Mouse (Mus musculus) gastrocnemius, postnatal 14 days (tissue): ENCODE results near the gene Serpina1b. TPM values are rescaled to one million over a fixed set of nuclear protein-coding genes. Genes with fewer than 3 reads are reported as not detected.
"Not testable (repeated sequence)": the region's sequence is repeated elsewhere in the genome, so short reads cannot be mapped to it uniquely, and the experiment has no call there.

Experiments used
- DNase-seq: peaks from one replicate; pipeline ENCODE4 v3.0.0; 2021; ENCODE audit warnings: mixed read lengths
- intact Hi-C: fragments of 180-260 bp; cut with DNase I; formaldehyde crosslinking; loops from one replicate; pipeline ENCODE4 v1.15.1; 2025; ENCODE audit warnings: low total_unique reads
- total RNA-seq, 2 experiments: library from RNA; stranded (reverse); gene quantifications; 2 replicates each; pipeline ENCODE4 v1.2.3; 2021

The Serpina1b gene
- total RNA-seq, 2 experiments from 2014 or later, result 0.29 to 0.53 TPM

DNA sequence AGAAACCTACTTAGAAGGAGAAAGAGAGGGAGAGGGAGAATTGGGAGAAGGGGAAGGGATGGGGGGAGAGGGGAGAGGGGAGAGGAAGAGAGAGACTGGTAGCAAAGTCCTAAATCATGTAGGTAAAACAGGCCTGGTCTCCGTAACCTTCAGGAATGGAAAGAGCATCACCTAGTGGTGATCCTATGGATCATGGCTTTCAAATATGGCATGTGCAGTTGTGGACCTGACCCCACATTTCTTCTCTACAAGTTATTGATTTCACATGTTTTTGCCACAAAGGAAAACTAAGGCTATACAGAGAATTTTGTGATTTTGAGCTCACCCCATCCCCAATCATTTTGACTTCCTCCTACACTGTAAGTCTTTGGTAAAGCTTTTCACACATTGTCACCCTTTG lies 119.8 kb downstream of the Serpina1b start:
- intact Hi-C loops, result no loop called here
- no peak for DNase-seq

DNA sequence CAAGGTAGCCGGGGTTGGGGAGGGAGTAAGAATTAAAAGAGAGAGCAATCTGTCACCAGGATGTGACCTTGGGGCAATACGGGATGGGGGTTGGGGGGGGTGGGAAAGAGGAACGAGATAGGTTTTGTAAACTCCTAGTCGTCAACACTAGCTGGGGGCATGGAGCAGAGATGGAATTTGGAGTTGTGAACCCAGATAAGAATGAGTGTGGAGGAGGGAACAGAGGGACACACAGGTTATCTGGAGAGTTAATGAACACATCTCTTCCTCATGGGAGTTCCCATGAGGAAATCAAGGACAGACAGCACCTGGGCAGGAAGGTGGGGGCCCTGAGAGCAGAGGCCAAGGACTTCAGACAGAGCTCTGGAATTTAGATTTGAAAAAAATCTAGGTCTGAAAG lies 124.1 kb downstream of the Serpina1b start:
- no peak for DNase-seq
- intact Hi-C loops, result no loop called here

DNA sequence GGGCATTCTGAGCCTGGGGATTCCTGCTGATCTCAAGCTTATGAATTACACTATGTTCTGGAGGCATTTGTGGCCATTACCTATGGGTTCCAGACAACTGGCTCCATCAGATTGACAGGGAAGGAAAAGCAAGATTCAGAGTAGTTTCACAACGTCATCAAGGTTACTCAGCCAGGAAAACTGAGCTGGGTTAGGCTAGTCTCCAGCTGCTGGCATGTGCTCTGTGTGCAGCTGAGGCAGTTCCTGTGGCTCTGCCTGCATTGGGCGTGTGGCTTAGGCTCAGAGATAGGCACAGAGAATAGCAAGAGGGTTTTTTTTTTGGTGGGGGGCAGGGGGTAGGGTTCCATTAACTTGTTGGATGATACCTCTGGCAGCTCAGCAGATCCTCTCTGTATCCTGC lies 124.6 kb downstream of the Serpina1b start:
- intact Hi-C loops, result no loop called here
- DNase-seq, result no peak

DNA sequence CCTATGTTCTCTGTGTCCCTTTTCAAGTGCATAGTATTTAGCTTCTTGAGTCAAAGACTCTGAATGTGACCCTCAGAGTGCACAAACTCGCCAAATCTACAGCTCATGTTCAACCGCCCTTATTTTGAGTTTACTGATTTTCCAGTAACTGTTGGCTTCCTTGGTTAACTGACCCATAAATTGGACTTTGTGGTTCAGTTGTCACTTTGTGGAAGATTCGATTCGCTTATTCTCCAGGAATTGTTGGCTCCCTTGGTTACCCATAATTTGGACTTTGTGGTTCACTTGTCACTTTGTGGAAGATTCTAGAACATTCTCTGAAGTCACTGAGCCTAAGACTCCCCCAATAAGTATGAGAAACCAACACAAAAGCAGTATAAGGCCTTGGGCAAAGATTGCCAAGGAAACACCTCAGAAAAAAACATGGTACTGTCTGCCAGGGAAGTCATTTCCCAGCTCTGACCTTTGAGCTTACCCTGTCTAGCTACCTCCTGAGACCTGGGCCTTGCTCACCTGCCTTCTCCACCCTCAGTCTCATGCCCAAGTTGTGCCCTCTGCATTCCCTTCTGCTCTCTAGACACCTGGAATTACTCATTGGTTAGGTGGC lies 129.9 kb downstream of the Serpina1b start:
- intact Hi-C loops, result no loop called here

DNA sequence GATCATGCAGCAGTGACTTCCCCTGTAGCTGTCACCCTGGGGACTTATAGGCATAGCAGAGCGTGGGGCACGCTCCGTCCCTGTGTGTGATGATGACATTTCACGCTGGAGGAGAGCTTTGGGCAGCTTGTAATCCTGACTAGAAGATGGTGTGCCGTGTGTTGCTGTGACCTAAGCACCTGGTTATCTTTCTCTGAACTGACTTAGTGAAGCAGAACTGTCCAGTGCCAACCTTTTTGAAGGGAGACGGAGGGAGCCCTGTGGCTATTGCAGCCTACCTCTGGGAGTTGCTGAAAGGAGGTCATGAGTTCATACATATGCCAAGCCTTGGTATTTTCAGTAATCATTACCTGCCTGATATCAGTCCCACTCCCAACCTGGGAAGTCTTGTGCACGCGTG lies 134.7 kb downstream of the Serpina1b start, which contains the start of gene Serpina1f:
TSS of gene Serpina1f (minus strand) at position 101 of the 400 bp plus-strand sequence.
- DNase-seq, result no peak
- intact Hi-C loops, result no loop called here

More for the DNA sequence above, 129.9 kb downstream of the Serpina1b start:
- no peak for DNase-seq

DNA sequence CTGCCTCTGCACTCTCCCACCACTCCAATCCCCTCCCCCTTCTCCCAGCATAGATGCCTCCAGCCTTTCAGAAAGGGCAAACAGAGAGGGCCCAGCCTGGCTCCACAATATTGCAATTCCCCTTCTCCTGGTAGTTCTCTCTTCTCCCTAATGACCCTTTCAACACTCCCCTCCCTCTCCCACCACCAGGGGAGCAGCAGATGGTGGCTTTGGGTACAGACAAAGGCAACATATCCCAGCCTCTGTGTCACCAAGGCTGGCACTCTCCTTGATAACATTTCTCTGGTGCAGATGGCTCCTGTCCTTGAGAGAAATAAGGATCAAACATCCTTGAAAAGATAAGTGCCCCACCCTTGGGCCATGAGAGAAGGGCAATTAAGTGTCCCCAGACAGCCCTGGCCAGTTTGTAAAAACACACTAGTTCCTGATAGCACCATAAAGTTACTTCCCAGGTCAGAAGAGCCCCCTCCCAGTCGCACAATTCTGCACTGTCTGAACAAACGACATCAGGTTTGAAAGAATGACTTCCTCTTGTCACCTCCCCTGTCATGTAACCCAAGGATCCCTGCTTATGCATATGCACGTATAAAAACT lies 141.9 kb downstream of the Serpina1b start:
- DNase-seq, result no peak
- intact Hi-C loops, result no loop called here

DNA sequence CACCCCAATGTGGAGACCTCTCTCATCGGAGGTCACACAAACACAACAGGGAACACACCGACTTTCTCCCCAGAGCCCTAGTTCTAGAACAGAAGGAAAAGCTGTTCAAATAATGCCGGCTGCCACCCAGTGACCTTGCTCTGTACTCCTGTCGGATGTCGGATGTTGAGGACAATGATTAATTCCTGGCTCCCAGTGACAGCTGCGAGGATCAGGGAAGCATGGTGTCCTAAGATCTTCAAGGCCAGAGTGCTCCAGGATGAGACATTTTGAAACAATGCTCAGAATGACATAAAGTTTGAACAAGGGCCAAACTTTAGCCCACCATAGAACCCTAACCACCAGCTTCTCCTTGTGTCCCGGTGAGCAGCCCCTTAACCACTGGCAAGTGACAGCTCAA lies 143.2 kb downstream of the Serpina1b start:
- intact Hi-C loops, result no loop called here
- DNase-seq, result no peak

DNA sequence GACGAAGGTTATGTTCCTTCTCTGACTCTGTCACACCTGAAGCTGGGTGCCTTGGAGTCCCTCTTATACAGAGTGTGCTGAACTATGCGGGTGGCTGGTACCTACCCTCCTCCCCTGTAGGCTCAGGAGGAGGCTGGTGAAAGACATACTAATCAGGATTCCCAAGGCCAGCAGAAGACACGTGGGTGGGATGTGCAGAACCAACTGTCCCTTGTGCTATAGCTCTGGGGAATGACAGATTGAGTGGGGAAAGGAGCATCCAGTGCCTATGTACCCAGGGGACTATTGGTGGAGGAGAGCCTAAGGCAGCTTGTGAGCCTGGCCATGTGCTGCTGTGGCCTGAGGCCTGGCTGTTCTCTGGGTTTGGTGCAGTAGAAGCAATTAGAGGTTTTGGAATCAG lies 144.1 kb downstream of the Serpina1b start:
- no peak for DNase-seq
- intact Hi-C loops, result no loop called here

DNA sequence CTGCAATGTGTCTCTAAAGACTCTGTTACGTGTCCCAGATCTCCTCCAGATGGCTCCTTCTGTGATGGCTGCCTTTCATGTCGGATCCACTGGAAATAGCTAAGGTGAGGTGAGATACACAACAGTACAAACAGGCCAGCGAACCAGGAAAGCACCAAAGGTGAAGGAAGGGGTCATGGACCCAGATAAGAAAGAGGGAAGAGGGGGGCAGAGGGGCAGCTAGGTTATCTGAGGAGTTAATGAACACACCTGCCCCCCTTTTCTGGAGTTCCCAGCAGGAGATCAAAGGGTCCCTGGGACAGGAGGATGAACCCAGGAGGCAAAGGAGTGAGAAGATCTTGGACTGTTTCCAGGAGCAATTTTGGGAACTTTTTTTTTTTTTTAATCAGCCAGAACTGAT lies 144.8 kb downstream of the Serpina1b start:
- intact Hi-C loops, result no loop called here
- no peak for DNase-seq

DNA sequence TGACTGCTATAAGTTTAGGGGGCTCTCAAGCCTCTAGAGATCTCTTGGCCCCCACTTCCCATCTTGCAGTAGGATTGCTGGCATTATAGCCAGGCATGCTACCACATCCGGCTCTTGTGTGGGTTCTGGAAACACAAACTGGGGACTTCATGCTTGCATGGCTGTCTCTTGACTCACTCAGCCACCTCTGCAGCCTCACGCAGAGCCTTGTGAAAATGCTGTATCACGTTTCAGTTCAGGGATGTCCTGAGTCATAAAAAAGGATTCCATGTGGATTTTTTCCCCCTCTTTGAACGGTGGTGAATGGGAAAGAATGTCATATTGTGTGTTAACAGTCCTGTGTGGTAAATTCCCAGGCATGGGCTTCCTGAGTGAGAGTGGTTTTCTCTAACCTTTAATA lies 146.4 kb downstream of the Serpina1b start:
- intact Hi-C loops, result no loop called here
- no peak for DNase-seq

DNA sequence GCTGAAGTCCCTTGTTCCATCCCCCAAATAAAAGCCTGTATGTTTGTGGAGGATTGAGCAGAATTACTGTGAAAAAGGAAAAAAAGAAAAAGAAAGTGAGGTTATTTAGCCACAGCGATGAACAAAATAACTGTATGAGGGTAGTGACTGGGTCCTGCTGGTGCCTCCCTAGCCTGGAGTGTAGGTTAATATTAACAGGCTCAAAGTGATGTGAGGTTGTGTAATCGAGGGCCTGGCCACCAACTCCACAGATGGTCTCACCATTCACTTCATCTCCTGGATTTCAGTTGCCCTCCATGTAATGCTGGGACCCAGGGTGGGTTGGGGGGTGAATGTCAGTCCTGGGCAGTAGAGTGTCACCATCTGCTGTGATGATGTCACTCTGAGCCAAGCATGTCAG lies 148.4 kb downstream of the Serpina1b start:
- no peak for DNase-seq
- intact Hi-C loops, result no loop called here

DNA sequence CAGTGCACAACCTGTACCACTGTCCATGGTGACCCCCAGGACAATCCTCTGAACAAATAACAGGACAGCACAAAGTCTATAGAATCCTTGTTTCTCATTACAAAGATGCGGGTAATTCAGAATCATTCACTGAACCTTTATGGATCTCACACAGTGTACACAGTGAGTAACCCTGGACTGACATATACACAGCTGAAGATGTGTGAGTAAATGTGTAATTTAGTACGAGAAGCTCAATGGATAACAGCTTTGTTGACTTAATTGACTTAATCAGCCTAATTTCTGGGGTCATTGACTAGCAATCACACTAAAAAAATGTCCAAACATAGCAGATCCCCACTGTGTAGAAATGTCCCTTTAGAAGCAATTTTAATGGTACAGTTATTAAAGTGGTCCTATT lies 149.0 kb downstream of the Serpina1b start:
- intact Hi-C loops, result no loop called here
- no peak for DNase-seq

DNA sequence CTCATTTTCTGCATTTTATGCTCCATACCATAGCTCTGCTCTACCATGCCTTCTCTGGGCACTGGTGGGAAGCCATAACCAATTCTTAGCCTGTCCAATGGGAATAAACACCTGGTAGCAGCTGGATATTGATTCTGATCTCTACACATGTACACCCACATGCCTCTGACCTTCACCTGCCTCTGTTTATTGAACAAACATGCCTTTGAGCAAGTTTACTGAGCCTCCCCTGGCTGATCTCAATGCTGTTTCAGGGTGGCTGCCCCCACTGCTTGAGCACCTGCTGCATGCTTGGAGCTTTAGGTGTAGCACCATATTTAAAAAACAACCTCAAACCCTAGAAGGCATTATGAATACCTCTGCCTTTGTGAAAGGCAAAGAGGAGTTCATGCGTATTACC lies 150.3 kb downstream of the Serpina1b start:
- DNase-seq, intact Hi-C loops: not testable (repeated sequence)

Other genes with a start within 250 kb of the Serpina1b start
- not detected for gene Serpina10, start 198.9 kb downstream of the Serpina1b start, total RNA-seq
- not detected for gene Serpina6, start 173.2 kb downstream of the Serpina1b start, total RNA-seq
- not detected for gene Serpina16, start 154.2 kb downstream of the Serpina1b start, total RNA-seq
- not detected for gene Serpina1f, start 134.8 kb downstream of the Serpina1b start, total RNA-seq
- gene Serpina1d, start 56.8 kb downstream of the Serpina1b start, total RNA-seq, result not detected
- gene Serpina1a, start 33.2 kb upstream of the Serpina1b start, total RNA-seq, result not detected
- gene Serpina1c, start 74.5 kb upstream of the Serpina1b start, total RNA-seq, result not detected
- not detected for gene Serpina1e, start 128.6 kb upstream of the Serpina1b start, total RNA-seq
- not detected for gene Serpina11, start 159.6 kb upstream of the Serpina1b start, total RNA-seq
- gene Serpina9, start 183.4 kb upstream of the Serpina1b start, total RNA-seq, result not detected
- gene Serpina12, start 214.1 kb upstream of the Serpina1b start, total RNA-seq, result not detected